Mouse (Mus musculus) kidney, postnatal 0 days (tissue): Measurements from ENCODE around the gene Mpc1. TPM values are rescaled to one million over a fixed set of nuclear protein-coding genes. Genes with fewer than 3 reads are reported as not detected.
A peak's percentile ranks its signal among the peaks of the same experiment; 100 is the strongest.
"Not testable (repeated sequence)": the region's sequence is repeated elsewhere in the genome, so short reads cannot be mapped to it uniquely, and the experiment has no call there.

ENCODE experiments used
- ATAC-seq: fragments of 200-750 bp; cut with Nextera tagmentation; replicated peaks from 2 replicates; pipeline ENCODE4 v1.8.0; 2017; ENCODE audit warnings: low read depth, moderate number of reproducible peaks, moderate TSS enrichment, moderate library complexity; ENCODE audit not compliant: low FRiP score
- DNase-seq: peaks from one replicate; pipeline ENCODE4 v3.0.0-alpha.2; 2016; ENCODE audit warnings: low spot score
- H3K27ac ChIP-seq: fragments of 300-500 bp; sonication (generic); 2 replicates; pipeline ENCODE4 v1.5.1; 2014; ENCODE audit warnings: mild to moderate bottlenecking
- H3K27me3 ChIP-seq: fragments of 300-500 bp; sonication (generic); 2 replicates; pipeline ENCODE4 v1.6.1; 2014; ENCODE audit warnings: low read length, mixed read lengths; ENCODE audit not compliant: insufficient read depth
- H3K36me3 ChIP-seq: fragments of 300-500 bp; sonication (generic); 2 replicates; pipeline ENCODE4 v1.6.1; 2014; ENCODE audit warnings: low read length, mixed read lengths; ENCODE audit not compliant: insufficient read depth
- H3K4me1 ChIP-seq: fragments of 300-500 bp; sonication (generic); replicated peaks from 2 replicates; pipeline ENCODE4 v1.6.1; 2014; ENCODE audit warnings: antibody characterized with exemption, low read length, mixed read lengths; ENCODE audit not compliant: insufficient read depth
- H3K4me2 ChIP-seq: fragments of 300-500 bp; sonication (generic); 2 replicates; pipeline ENCODE4 v1.6.1; 2014; ENCODE audit warnings: mild to moderate bottlenecking, low read length, moderate library complexity, mixed read lengths
- H3K4me3 ChIP-seq: fragments of 300-500 bp; sonication (generic); replicated peaks from 2 replicates; pipeline ENCODE4 v1.5.1; 2014; ENCODE audit warnings: low read depth, low read length
- H3K9ac ChIP-seq: fragments of 300-500 bp; sonication (generic); 2 replicates; pipeline ENCODE4 v1.6.1; 2014; ENCODE audit warnings: low read depth, low read length
- H3K9me3 ChIP-seq: fragments of 300-500 bp; sonication (generic); replicated peaks from 2 replicates; pipeline ENCODE4 v1.6.1; 2016; ENCODE audit warnings: low read length, inconsistent platforms, mixed read lengths
- CTCF ChIP-seq: IDR thresholded peaks from 2 replicates; pipeline ENCODE4 v1.5.1; 2016; ENCODE audit warnings: antibody characterized with exemption, low read depth, mild to moderate bottlenecking, moderate library complexity
- WGBS: fragments of 180-500 bp; shearing (Covaris S2); extraction: QIAGEN DNeasy Blood & Tissue Kit; methylation state at CpG from one replicate; pipeline ENCODE4 v1.1.7; 2014; 5-methylcytosine and 5-hydroxymethylcytosine counted together
- polyA plus RNA-seq: library from polyadenylated mRNA; unstranded; fragments of >200 nt; fragmentation: Nextera tagmentation; extraction: Ambion mirVana; gene quantifications from 2 replicates; pipeline ENCODE4 v1.2.1, GENCODE M21; 2015

Gene Mpc1
- polyA plus RNA-seq, 1 experiment from 2014 or later = 498 TPM

GRCm38 (mm10) chr17:8254914-8255313 is 27.8 kb upstream of the Mpc1 start:
- DNase-seq (no peak), ATAC-seq (no peak)
- Histone ChIP-seq H3K36me3 (no peaks in the 10 kb centered on the region), H3K9me3 (no peaks in the 10 kb centered on the region), H3K4me1 (no peaks in the 10 kb centered on the region), H3K27me3 (no peaks in the 10 kb centered on the region), H3K27ac (no peak overlapping the region), H3K4me2 (no peak overlapping the region), H3K4me3 (no peak overlapping the region), H3K9ac (no peak overlapping the region)
- no peak for TF ChIP-seq CTCF
- 67% methylated on average over 3 of the region's 3 CpGs for WGBS

- Histone ChIP-seq H3K27ac (no peak overlapping the region), H3K27me3 (no peaks in the 10 kb centered on the region), H3K36me3 (no peaks in the 10 kb centered on the region), H3K9me3 (no peaks in the 10 kb centered on the region), H3K4me1 (no peaks in the 10 kb centered on the region), H3K9ac (no peak overlapping the region), H3K4me3 (no peak overlapping the region), H3K4me2 (no peak overlapping the region)
- DNase-seq (no peak), ATAC-seq (no peak)
- TF ChIP-seq CTCF = no peak
- WGBS = 85% methylated on average over 6 of the region's 6 CpGs
Observed at GRCm38 (mm10) chr17:8255583-8255982, 27.1 kb upstream of the Mpc1 start.

GRCm38 (mm10) chr17:8256982-8257381 is 25.7 kb upstream of the Mpc1 start:
- Histone ChIP-seq H3K4me1 (no peaks in the 10 kb centered on the region), H3K4me3 (no peak overlapping the region), H3K9me3 (no peaks in the 10 kb centered on the region), H3K4me2 (no peak overlapping the region), H3K27me3 (no peaks in the 10 kb centered on the region), H3K36me3 (no peaks in the 10 kb centered on the region), H3K27ac (no peak overlapping the region), H3K9ac (no peak overlapping the region)
- DNase-seq (no peak), ATAC-seq (no peak)
- peak; percentile 52 for TF ChIP-seq CTCF
- WGBS = 73% methylated on average over 8 of the region's 8 CpGs

GRCm38 (mm10) chr17:8264638-8265037 is 18.1 kb upstream of the Mpc1 start:
- not testable (repeated sequence) for H3K4me1 ChIP-seq, H3K36me3 ChIP-seq, H3K27ac ChIP-seq, H3K4me3 ChIP-seq, H3K9me3 ChIP-seq, H3K4me2 ChIP-seq, H3K27me3 ChIP-seq, ATAC-seq, H3K9ac ChIP-seq
- peak; percentile 88 for DNase-seq
- peak; percentile 85 for TF ChIP-seq CTCF
- WGBS = 21% methylated on average over 7 of the region's 7 CpGs

GRCm38 (mm10) chr17:8272054-8272749 is 10.5 kb upstream of the Mpc1 start:
- Histone ChIP-seq H3K27me3 (no peaks in the 10 kb centered on the region), H3K9ac (no peak overlapping the region), H3K27ac (no peak overlapping the region), H3K9me3 (no peaks in the 10 kb centered on the region), H3K4me1 (no peaks in the 10 kb centered on the region), H3K4me2 (no peak overlapping the region), H3K36me3 (no peaks in the 10 kb centered on the region), H3K4me3 (no peak overlapping the region)
- 40% methylated on average over 6 of the region's 6 CpGs for WGBS
- DNase-seq (no peak), ATAC-seq (no peak)
- no peak for TF ChIP-seq CTCF

GRCm38 (mm10) chr17:8272951-8273350 is 9.8 kb upstream of the Mpc1 start:
- no peaks in the 10 kb centered on the region for H3K27me3 ChIP-seq
- H3K9me3 ChIP-seq = no peaks in the 10 kb centered on the region
- no peak overlapping the region for H3K4me3 ChIP-seq
- no peak overlapping the region for H3K9ac ChIP-seq
- no peaks in the 10 kb centered on the region for H3K36me3 ChIP-seq
- no peak for ATAC-seq
- 48% methylated on average over 6 of the region's 6 CpGs for WGBS
- TF ChIP-seq CTCF = no peak
- no peak for DNase-seq
- H3K4me1 ChIP-seq = no peaks in the 10 kb centered on the region
- no peak overlapping the region for H3K27ac ChIP-seq
- no peak overlapping the region for H3K4me2 ChIP-seq

- DNase-seq (no peak), ATAC-seq (no peak)
- H3K4me2 ChIP-seq = no peak overlapping the region
- WGBS = 62% methylated on average over 4 of the region's 4 CpGs
- TF ChIP-seq CTCF = no peak
- no peaks in the 10 kb centered on the region for H3K4me1 ChIP-seq
- H3K4me3 ChIP-seq = no peak overlapping the region
- H3K9me3 ChIP-seq = no peaks in the 10 kb centered on the region
- H3K27ac ChIP-seq = no peak overlapping the region
- H3K36me3 ChIP-seq = no peaks in the 10 kb centered on the region
- no peak overlapping the region for H3K9ac ChIP-seq
- H3K27me3 ChIP-seq = no peaks in the 10 kb centered on the region
Observed at GRCm38 (mm10) chr17:8276071-8276470, 6.6 kb upstream of the Mpc1 start.
